In the genomic region with DNA sequence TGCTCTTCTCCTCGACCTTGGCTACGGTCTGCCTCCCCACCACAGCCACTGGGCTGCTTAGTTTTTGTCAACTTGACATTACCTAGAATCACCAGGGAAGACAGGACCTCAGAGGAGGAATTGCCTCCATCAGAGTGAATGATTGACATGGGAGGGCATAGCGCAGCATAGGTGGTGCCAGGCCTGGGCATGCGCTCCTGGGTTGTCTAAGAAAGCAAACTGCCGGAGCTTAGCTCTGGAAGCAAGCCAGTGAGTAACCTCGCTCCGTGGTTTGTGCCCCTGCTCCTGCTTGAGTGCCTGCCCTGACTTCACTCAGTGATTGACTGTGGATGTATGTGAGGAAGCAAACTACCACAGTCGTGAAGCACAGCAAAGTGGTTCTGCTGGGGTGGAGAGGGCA, we compare ENCODE assay signal across 34 mouse cellular contexts. TPM values are rescaled to one million over a fixed set of nuclear protein-coding genes. Genes with fewer than 3 reads are reported as not detected.
DNase-seq lines count a peak whose midpoint lies in the region; ATAC-seq and TF ChIP-seq lines count a peak whose summit lies in the region.
"Had no signal": no experiment of that assay in that cellular context is flagged by ENCODE, and none has a peak within 500 bp of the region (broad histone marks: within the 10 kb centered on the region; RNA-seq: fewer than 3 reads in every experiment).

No protein-coding gene starts in this region.

- H3K9me3 ChIP-seq in hindbrain, embryonic 10.5 days, result no peaks in the 10 kb centered on the region
- no peaks in the 10 kb centered on the region for H3K9me3 ChIP-seq in hindbrain, embryonic 12.5 days (replicated peaks)
- H3K9me3 ChIP-seq in lung, postnatal 0 days (ENCODE audit: low read length), result no peaks in the 10 kb centered on the region
- H3K9me3 ChIP-seq: embryonic facial prominence, embryonic 13.5 days; forebrain, embryonic 10.5 days; forebrain, embryonic 15.5 days; heart, embryonic 12.5 days; hindbrain, embryonic 15.5 days; limb, embryonic 12.5 days; liver, embryonic 15.5 days; midbrain, embryonic 10.5 days; midbrain, embryonic 15.5 days; neural tube, embryonic 15.5 days had no signal

- no peaks in the 10 kb centered on the region for H3K4me1 ChIP-seq in hindbrain, embryonic 10.5 days (replicated peaks)
- H3K4me1 ChIP-seq in hindbrain, embryonic 12.5 days, result no peaks in the 10 kb centered on the region
- H3K4me1 ChIP-seq in lung, postnatal 0 days (ENCODE audit: insufficient read depth, low read depth, low read length), result no peaks in the 10 kb centered on the region
- H3K4me1 ChIP-seq: forebrain, embryonic 10.5 days; forebrain, embryonic 15.5 days; heart, embryonic 12.5 days; hindbrain, embryonic 15.5 days; limb, embryonic 12.5 days; liver, embryonic 15.5 days; midbrain, embryonic 10.5 days; midbrain, embryonic 15.5 days had no signal

- no peak for DNase-seq in hindbrain, embryonic 10.5 days (ENCODE audit: low spot score)
- peak; percentile 11 for DNase-seq in kidney, adult 9 months
- peak; percentile 57 for DNase-seq in kidney, postnatal 14 days
- no peak for DNase-seq in lung, postnatal 0 days (ENCODE audit: low spot score)
- no peak for DNase-seq in gastrocnemius, adult 2 months
- DNase-seq in adipocyte (ENCODE audit: low spot score), result no peak
- DNase-seq: adrenal gland, postnatal 14 days; cerebellum, adult 11 months; cerebellum, adult 9-11 months; heart, adult 2 months; heart, postnatal 4 days; layer of hippocampus, postnatal 36 days; lung, embryonic 14.5 days; retina, postnatal 1 day; right cerebral cortex, postnatal 25 days; thymus, adult 18-20 months; thymus, postnatal 25 days had no signal

- intact Hi-C loops in gastrocnemius, adult 2 months (cut with DNase I), result no loop called here

- 0 out of 2 replicates have a peak overlapping the region, but pooled peaks have one; percentile 5 for H3K27ac ChIP-seq in hindbrain, embryonic 10.5 days
- no peak overlapping the region for H3K27ac ChIP-seq in hindbrain, embryonic 12.5 days
- no peak overlapping the region for H3K27ac ChIP-seq in lung, postnatal 0 days (ENCODE audit: low read length)
- H3K27ac ChIP-seq in gastrocnemius, adult 2 months, result no peak overlapping the region
- H3K27ac ChIP-seq: embryonic facial prominence, embryonic 13.5 days; forebrain, embryonic 10.5 days; forebrain, embryonic 15.5 days; heart, adult 2 months; hindbrain, embryonic 15.5 days; limb, embryonic 12.5 days; liver, embryonic 15.5 days; midbrain, embryonic 10.5 days; midbrain, embryonic 15.5 days; neural tube, embryonic 15.5 days; stomach, postnatal 0 days had no signal

- 86% methylated on average over 8 of the region's 8 CpGs for WGBS in hindbrain, embryonic 10.5 days
- 86% methylated on average over 8 of the region's 8 CpGs for WGBS in hindbrain, embryonic 12.5 days
- WGBS in lung, postnatal 0 days, result 59% methylated on average over 8 of the region's 8 CpGs

- no peak overlapping the region for H3K4me2 ChIP-seq in hindbrain, embryonic 12.5 days (replicated peaks)
- no peak overlapping the region for H3K4me2 ChIP-seq in lung, postnatal 0 days (replicated peaks; ENCODE audit: low read depth, low read length)
- H3K4me2 ChIP-seq: embryonic facial prominence, embryonic 13.5 days; forebrain, embryonic 15.5 days; heart, embryonic 12.5 days; hindbrain, embryonic 15.5 days; limb, embryonic 12.5 days; liver, embryonic 15.5 days; lung, embryonic 14.5 days; midbrain, embryonic 15.5 days; neural tube, embryonic 15.5 days had no signal

- H3K36me3 ChIP-seq in hindbrain, embryonic 10.5 days, result no peaks in the 10 kb centered on the region
- H3K36me3 ChIP-seq in hindbrain, embryonic 12.5 days, result no peaks in the 10 kb centered on the region
- H3K36me3 ChIP-seq in lung, postnatal 0 days (ENCODE audit: insufficient read depth, low read length), result no peaks in the 10 kb centered on the region
- H3K36me3 ChIP-seq: embryonic facial prominence, embryonic 13.5 days; forebrain, embryonic 10.5 days; forebrain, embryonic 15.5 days; heart, embryonic 12.5 days; hindbrain, embryonic 15.5 days; limb, embryonic 12.5 days; liver, embryonic 15.5 days; midbrain, embryonic 10.5 days; midbrain, embryonic 15.5 days; neural tube, embryonic 15.5 days had no signal

- no peak for ATAC-seq in hindbrain, embryonic 12.5 days (ENCODE audit: low FRiP score)
- no peak for ATAC-seq in lung, postnatal 0 days
- ATAC-seq: forebrain, embryonic 15.5 days; inflammation-experienced regulatory T-cells, adult 6 months; midbrain, embryonic 15.5 days had no signal

- H3K4me3 ChIP-seq in hindbrain, embryonic 10.5 days, result no peak overlapping the region
- H3K4me3 ChIP-seq in hindbrain, embryonic 12.5 days, result no peak overlapping the region
- no peak overlapping the region for H3K4me3 ChIP-seq in lung, postnatal 0 days (ENCODE audit: low read depth, low read length)
- no peak overlapping the region for H3K4me3 ChIP-seq in gastrocnemius, adult 2 months
- H3K4me3 ChIP-seq: embryonic facial prominence, embryonic 13.5 days; forebrain, embryonic 10.5 days; forebrain, embryonic 15.5 days; heart, adult 2 months; heart, embryonic 12.5 days; hindbrain, embryonic 15.5 days; limb, embryonic 12.5 days; liver, embryonic 15.5 days; midbrain, embryonic 10.5 days; midbrain, embryonic 15.5 days; neural tube, embryonic 15.5 days had no signal

- no peak for TF ChIP-seq CTCF in lung, postnatal 0 days (IDR thresholded peaks at IDR 0.05)
- TF ChIP-seq CTCF in gastrocnemius, adult 2 months (IDR thresholded peaks at IDR 0.05), result no peak

- H3K9ac ChIP-seq in hindbrain, embryonic 12.5 days, result no peak overlapping the region
- no peak overlapping the region for H3K9ac ChIP-seq in lung, postnatal 0 days (replicated peaks; ENCODE audit: low read depth)
- H3K9ac ChIP-seq: embryonic facial prominence, embryonic 13.5 days; forebrain, embryonic 15.5 days; heart, embryonic 12.5 days; hindbrain, embryonic 15.5 days; limb, embryonic 12.5 days; liver, embryonic 15.5 days; lung, embryonic 14.5 days; midbrain, embryonic 15.5 days; neural tube, embryonic 15.5 days had no signal

- H3K27me3 ChIP-seq in hindbrain, embryonic 10.5 days (ENCODE audit: insufficient read depth, poor library complexity, severe bottlenecking), result no peaks in the 10 kb centered on the region
- no peaks in the 10 kb centered on the region; the same call in 1 of the 2 replicates for H3K27me3 ChIP-seq in hindbrain, embryonic 12.5 days
- no peaks in the 10 kb centered on the region for H3K27me3 ChIP-seq in lung, postnatal 0 days (replicated peaks; ENCODE audit: insufficient read depth, low read length)
- H3K27me3 ChIP-seq: embryonic facial prominence, embryonic 13.5 days; forebrain, embryonic 15.5 days; hindbrain, embryonic 15.5 days; limb, embryonic 12.5 days; liver, embryonic 15.5 days; midbrain, embryonic 15.5 days; neural tube, embryonic 15.5 days had no signal

- TF ChIP-seq EP300 in lung, postnatal 0 days (IDR thresholded peaks at IDR 0.05), result no peak

RNA-seq across cellular contexts. Expression of a gene that starts 35.6 kb away (rescaled TPM):
- 0.21 and 0.35 TPM in 2 replicates for polyA plus RNA-seq in hindbrain, embryonic 10.5 days (2016; fragmentation: Nextera tagmentation; extraction: Ambion mirVana)
- not detected in 2 replicates for polyA plus RNA-seq in hindbrain, embryonic 12.5 days (2016; fragmentation: Nextera tagmentation; extraction: Ambion mirVana)
- polyA plus RNA-seq in lung, postnatal 0 days (2015; fragmentation: Nextera tagmentation; extraction: Ambion mirVana), result 1.2 and 2.2 TPM in 2 replicates
- total RNA-seq in gastrocnemius, adult 2 months (2021), result not detected
- total RNA-seq: gastrocnemius, adult 8-10 months; layer of hippocampus, postnatal 36 days; left cerebral cortex, postnatal 14 days; megakaryocyte progenitor cell, adult 5-6 weeks had no signal
- polyA plus RNA-seq: embryonic facial prominence, embryonic 13.5 days; forebrain, embryonic 10.5 days; heart, embryonic 12.5 days; heart, postnatal 0 days; hindbrain, embryonic 15.5 days; limb, embryonic 12.5 days; midbrain, embryonic 15.5 days; neural tube, embryonic 15.5 days; stomach, postnatal 0 days had no signal

Comparison
In these comparisons a context has a peak if more than half of its experiments do, and no peak if none do; other contexts are left out.
1. DNase-seq: peak in kidney, adult 9 months (single experiment) and kidney, postnatal 14 days (single experiment); none in hindbrain, embryonic 10.5 days (single experiment), lung, postnatal 0 days (single experiment), gastrocnemius, adult 2 months (single experiment) and adipocyte (single experiment).